Mouse (Mus musculus) forebrain, postnatal 0 days (tissue): ENCODE data around the gene Kat14. TPM values are rescaled to one million over a fixed set of nuclear protein-coding genes. Genes with fewer than 3 reads are reported as not detected.

ENCODE experiments used
- ATAC-seq: fragments of 200-750 bp; cut with Nextera tagmentation; 2 replicates; pipeline ENCODE4 v1.8.0; 2017; ENCODE audit warnings: mild to moderate bottlenecking, moderate library complexity
- DNase-seq: peaks from one replicate; pipeline ENCODE4 v3.0.0-alpha.2; 2015
- H3K27ac ChIP-seq: fragments of 300-500 bp; sonication (generic); 2 replicates; pipeline ENCODE4 v1.5.1; 2014; ENCODE audit warnings: low read depth, mild to moderate bottlenecking, antibody characterized with exemption, low read length, moderate library complexity, mixed read lengths
- H3K27me3 ChIP-seq: fragments of 300-500 bp; sonication (generic); 2 replicates; pipeline ENCODE4 v1.6.1; 2014; ENCODE audit warnings: mild to moderate bottlenecking, low read length, mixed read lengths; ENCODE audit not compliant: insufficient read depth
- H3K36me3 ChIP-seq: fragments of 300-500 bp; sonication (generic); 2 replicates; pipeline ENCODE4 v1.6.1; 2014; ENCODE audit warnings: mild to moderate bottlenecking, moderate library complexity; ENCODE audit not compliant: insufficient read depth
- H3K4me1 ChIP-seq: fragments of 300-500 bp; sonication (generic); 2 replicates; pipeline ENCODE4 v1.6.1; 2014; ENCODE audit warnings: antibody characterized with exemption; ENCODE audit not compliant: insufficient read depth
- H3K4me2 ChIP-seq: fragments of 300-500 bp; sonication (generic); 2 replicates; pipeline ENCODE4 v1.6.1; 2014; ENCODE audit warnings: low read depth, mild to moderate bottlenecking, moderate library complexity
- H3K4me3 ChIP-seq: fragments of 300-500 bp; sonication (generic); 2 replicates; pipeline ENCODE4 v1.5.1; 2014; ENCODE audit warnings: low read depth, low read length, mixed read lengths
- H3K9ac ChIP-seq: fragments of 300-500 bp; sonication (generic); 2 replicates; pipeline ENCODE4 v1.6.1; 2014; ENCODE audit warnings: mild to moderate bottlenecking
- H3K9me3 ChIP-seq: fragments of 300-500 bp; sonication (generic); 2 replicates; pipeline ENCODE4 v1.6.1; 2016; ENCODE audit warnings: low read length
- CTCF ChIP-seq: sonication (generic); IDR thresholded peaks from 2 replicates; pipeline ENCODE4 v1.5.1; 2016; ENCODE audit warnings: antibody characterized with exemption, control low read depth, low read depth
- WGBS: fragments of 180-500 bp; shearing (Covaris S2); extraction: QIAGEN DNeasy Blood & Tissue Kit; methylation state at CpG from one replicate; pipeline ENCODE4 v1.1.7; 2014; 5-methylcytosine and 5-hydroxymethylcytosine counted together
- polyA plus RNA-seq: library from polyadenylated mRNA; unstranded; fragments of >200 nt; fragmentation: Nextera tagmentation; extraction: Ambion mirVana; gene quantifications from 2 replicates; pipeline ENCODE4 v1.2.1, GENCODE M21; 2015
- total RNA-seq: library from RNA; depleted of rRNA; stranded (reverse); fragments of >200 nt; gene quantifications from 2 replicates; pipeline ENCODE4 v1.2.3, GENCODE M21; 2014

The Kat14 gene
- total and polyA plus RNA-seq, 2 experiments from 2014 or later = 20.4 to 28.6 TPM

DNA sequence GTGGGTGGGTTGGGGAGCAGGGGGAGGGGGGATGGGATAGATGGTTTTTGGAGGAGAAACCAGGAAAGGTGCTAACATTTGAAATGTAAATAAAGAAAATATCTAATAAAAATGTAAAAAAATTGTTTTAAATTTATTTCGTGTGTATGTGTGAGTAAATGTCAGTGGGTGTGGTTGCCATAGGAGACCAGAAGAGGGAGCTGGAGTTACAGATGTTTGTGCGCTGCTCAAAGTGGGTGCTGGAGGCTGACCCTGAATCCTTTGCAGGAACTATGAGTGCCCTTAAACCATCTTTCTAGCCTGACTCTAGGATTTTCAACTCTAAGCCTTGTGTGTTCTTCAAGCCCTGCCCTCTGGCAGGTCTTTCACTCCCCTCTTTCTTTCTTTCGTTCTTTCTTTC is 20.3 kb upstream of the Kat14 start:
- H3K9ac ChIP-seq = no peak overlapping the region
- 68% methylated on average over 3 of the region's 3 CpGs for WGBS
- H3K4me2 ChIP-seq = no peak overlapping the region
- TF ChIP-seq CTCF = no peak
- H3K4me1 ChIP-seq = no peaks in the 10 kb centered on the region
- H3K27me3 ChIP-seq = no peaks in the 10 kb centered on the region
- H3K36me3 ChIP-seq = no peaks in the 10 kb centered on the region
- no peaks in the 10 kb centered on the region for H3K9me3 ChIP-seq
- no peak for DNase-seq
- no peak overlapping the region for H3K27ac ChIP-seq
- ATAC-seq = no peak
- no peak overlapping the region for H3K4me3 ChIP-seq

DNA sequence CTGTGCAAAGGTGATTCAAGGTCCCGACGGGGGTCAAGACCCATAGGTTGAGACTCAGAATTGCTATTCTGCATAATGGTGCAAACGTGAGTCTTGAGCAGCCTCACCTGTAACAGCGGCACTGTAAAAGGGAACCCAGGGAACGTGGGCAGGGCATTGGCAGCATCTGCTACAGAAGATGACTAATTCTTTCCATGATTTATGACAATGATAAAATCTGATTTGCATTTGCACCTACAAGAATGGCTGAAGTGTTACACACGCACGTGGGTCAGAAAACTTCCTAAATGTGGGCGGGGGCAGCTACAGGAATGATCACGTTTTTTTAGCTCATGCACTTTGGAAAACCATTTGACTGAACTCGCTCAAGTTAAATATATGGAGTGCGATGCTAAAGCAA is 15.9 kb upstream of the Kat14 start:
- no peak for DNase-seq
- Histone ChIP-seq H3K4me1 (no peaks in the 10 kb centered on the region), H3K9me3 (no peaks in the 10 kb centered on the region), H3K4me2 (no peak overlapping the region), H3K9ac (no peak overlapping the region), H3K4me3 (no peak overlapping the region), H3K27ac (no peak overlapping the region), H3K27me3 (no peaks in the 10 kb centered on the region), H3K36me3 (no peaks in the 10 kb centered on the region)
- ATAC-seq = no peak
- 90% methylated on average over 11 of the region's 11 CpGs for WGBS
- no peak for TF ChIP-seq CTCF

DNA sequence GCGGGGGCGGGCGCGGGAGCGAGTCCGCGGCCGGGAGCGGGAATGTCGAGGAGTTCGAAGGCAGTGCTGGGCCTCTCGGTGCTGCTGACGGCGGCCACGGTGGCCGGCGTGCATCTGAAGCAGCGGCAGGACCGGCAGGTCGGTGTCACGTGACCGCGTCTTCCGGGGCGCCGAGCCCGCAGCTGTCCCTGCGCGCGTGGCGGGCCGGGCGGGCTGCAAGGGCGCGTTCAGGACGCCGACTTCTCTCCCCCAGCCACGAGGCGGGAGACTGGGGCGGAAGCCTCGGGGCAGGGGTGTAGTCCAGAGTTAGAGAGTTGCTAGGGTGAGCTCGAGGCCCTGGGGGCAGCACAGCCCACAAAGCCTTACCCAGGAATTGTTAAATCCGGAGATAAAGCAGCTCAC is 238 bp downstream of the Kat14 start:
- ATAC-seq (peak; percentile 87), DNase-seq (peak; percentile 81)

DNA sequence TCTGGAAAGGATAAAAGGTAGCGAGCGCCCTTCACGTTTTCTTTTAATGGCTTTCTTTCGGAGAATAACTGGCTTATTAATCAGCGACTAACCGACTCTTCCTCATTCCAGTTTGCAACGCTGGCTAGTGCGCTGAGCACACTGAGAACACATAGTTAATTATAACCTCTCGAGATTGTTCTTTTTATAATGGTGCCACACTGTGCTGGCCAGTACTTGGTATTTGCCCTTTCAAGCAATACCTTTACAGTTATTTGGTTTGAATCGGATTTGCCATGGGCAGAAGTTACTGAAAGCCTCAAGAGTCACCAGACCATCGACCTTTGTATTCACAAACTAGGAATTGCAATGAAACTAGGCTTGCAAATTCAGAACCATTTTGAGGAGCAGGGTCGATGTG is 728 bp downstream of the Kat14 start:
- TF ChIP-seq CTCF = no peak
- Histone ChIP-seq H3K9me3 (no peaks in the 10 kb centered on the region), H3K4me2 (peak overlapping the region; percentile 66), H3K27me3 (no peaks in the 10 kb centered on the region), H3K36me3 (peaks cover 15% of the 10 kb centered on the region), H3K27ac (peak overlapping the region; percentile 93), H3K9ac (peak overlapping the region; percentile 79), H3K4me1 (peaks cover 8% of the 10 kb centered on the region; the same call in 1 of the 2 replicates), H3K4me3 (peak overlapping the region; percentile 73)
- ATAC-seq (no peak; the same call in 1 of the 2 replicates), DNase-seq (no peak)
- 2% methylated on average over 12 of the region's 12 CpGs for WGBS

More for the DNA sequence above, 238 bp downstream of the Kat14 start:
- H3K9ac ChIP-seq = peak overlapping the region; percentile 79
- peak overlapping the region; percentile 66 for H3K4me2 ChIP-seq
- H3K27me3 ChIP-seq = no peaks in the 10 kb centered on the region
- no peaks in the 10 kb centered on the region for H3K9me3 ChIP-seq
- peak overlapping the region; percentile 93 for H3K27ac ChIP-seq
- no peak for TF ChIP-seq CTCF
- H3K36me3 ChIP-seq = peaks cover 10% of the 10 kb centered on the region
- peak overlapping the region; percentile 73 for H3K4me3 ChIP-seq
- under 1% methylated on average over 35 of the region's 43 CpGs for WGBS
- H3K4me1 ChIP-seq = peaks cover 8% of the 10 kb centered on the region; the same call in 1 of the 2 replicates

DNA sequence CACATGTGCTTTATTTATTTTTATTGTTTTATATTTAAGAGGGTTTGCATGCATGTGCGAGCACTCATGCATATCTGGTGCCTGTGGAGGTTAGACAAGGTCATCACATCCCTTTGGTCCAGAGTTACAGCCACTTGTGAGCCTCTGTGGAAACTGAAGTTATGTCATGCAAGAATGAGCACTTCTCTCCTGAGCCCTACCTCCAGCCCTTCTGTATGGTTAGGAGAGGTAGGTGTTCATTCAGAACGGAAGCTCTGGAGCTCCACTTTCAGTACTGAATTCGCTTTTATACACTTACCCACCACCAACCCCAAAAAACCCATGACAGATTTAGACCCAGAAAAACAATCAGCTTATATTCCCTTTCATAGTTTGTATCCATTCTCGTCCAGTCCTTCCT is 2.8 kb downstream of the Kat14 start:
- Histone ChIP-seq H3K9me3 (no peaks in the 10 kb centered on the region), H3K4me2 (no peak overlapping the region), H3K27ac (no peak overlapping the region), H3K9ac (no peak overlapping the region), H3K27me3 (no peaks in the 10 kb centered on the region), H3K4me1 (peaks cover 8% of the 10 kb centered on the region; the same call in 1 of the 2 replicates), H3K4me3 (no peak overlapping the region), H3K36me3 (peaks cover 31% of the 10 kb centered on the region)
- DNase-seq = no peak
- 89% methylated on average over 4 of the region's 4 CpGs for WGBS
- TF ChIP-seq CTCF = no peak
- no peak for ATAC-seq

DNA sequence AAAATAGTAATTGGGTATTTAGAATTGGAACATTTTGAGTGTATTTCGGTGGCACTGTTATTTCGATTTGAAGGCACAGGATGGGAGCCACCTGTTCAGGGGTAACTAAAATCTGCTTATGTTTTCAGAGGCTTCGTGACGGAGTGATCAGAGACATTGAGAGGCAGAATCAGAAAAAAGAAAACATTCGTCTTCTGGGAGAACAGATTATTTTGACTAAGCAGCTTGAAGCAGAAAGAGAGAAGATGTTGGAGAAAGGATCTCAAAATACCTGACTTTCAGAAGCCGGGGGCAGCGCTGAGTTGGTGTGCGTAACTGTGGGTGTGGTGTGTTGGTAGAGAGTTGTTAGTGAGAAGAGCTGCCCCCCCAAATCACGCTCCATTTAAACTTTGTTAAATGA is 4.3 kb downstream of the Kat14 start:
- Histone ChIP-seq H3K4me2 (no peak overlapping the region), H3K9ac (no peak overlapping the region), H3K27me3 (no peaks in the 10 kb centered on the region), H3K9me3 (no peaks in the 10 kb centered on the region), H3K4me3 (no peak overlapping the region), H3K36me3 (peaks cover 44% of the 10 kb centered on the region), H3K27ac (no peak overlapping the region), H3K4me1 (peaks cover 8% of the 10 kb centered on the region; the same call in 1 of the 2 replicates)
- TF ChIP-seq CTCF = no peak
- no peak for ATAC-seq
- DNase-seq = no peak
- WGBS = 89% methylated on average over 9 of the region's 9 CpGs

DNA sequence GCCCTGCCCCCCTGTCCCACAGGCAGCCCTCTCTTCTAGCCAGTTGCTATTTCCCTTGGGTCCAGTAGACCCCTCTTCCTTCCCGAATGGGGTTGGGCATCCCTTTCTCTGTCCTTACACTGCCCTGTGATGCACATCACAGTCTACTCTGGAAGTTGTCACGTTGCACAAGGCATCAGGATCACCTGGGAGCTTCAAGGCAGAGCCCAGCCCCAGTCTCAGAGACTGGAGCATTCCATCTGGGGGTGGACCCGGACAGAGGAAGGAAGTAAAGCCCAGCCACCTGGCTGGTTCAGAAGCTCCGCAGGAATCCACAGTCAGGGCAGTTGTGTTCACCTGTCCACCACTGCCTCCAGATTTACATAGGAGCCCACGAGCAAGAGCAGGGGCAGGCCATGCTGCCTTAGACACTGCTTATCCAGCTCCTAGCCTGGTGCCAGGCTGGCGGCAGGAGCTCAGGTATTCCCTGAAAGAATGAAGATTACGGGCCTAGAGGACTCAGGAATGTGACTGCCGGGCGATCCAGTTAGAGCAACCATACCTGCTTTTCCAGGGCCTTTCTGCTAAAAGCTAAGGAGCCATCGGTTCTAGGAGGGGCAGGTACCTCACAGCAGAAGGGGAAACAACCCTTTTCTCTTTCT is 6.4 kb downstream of the Kat14 start:
- Histone ChIP-seq H3K4me2 (no peak overlapping the region), H3K27ac (no peak overlapping the region), H3K9me3 (no peaks in the 10 kb centered on the region), H3K9ac (no peak overlapping the region), H3K4me1 (peaks cover under 1% of the 10 kb centered on the region; the same call in 1 of the 2 replicates), H3K36me3 (peaks cover 62% of the 10 kb centered on the region), H3K27me3 (no peaks in the 10 kb centered on the region), H3K4me3 (no peak overlapping the region)
- WGBS = 93% methylated on average over 10 of the region's 10 CpGs
- TF ChIP-seq CTCF = no peak
- DNase-seq (no peak), ATAC-seq (no peak)
